Mouse (Mus musculus) limb, embryonic 12.5 days (tissue): ENCODE measurements at regions not wholly inside any gene's neighbourhood (a gene's known extent, or its start where the extent isn't known, plus 50 kb on each side); places are given as distances from the start of the nearest gene placed in this dataset.

Source experiments
- ATAC-seq: fragments of 200-750 bp; cut with Nextera tagmentation; 2 replicates; pipeline ENCODE4 v1.8.0; 2017; ENCODE audit warnings: low read depth, moderate TSS enrichment; ENCODE audit not compliant: insufficient number of reproducible peaks, insufficient read depth, low FRiP score, low TSS enrichment
- H3K27ac ChIP-seq: fragments of 300-500 bp; sonication (generic); 2 replicates; pipeline ENCODE4 v1.5.1; 2016; ENCODE audit warnings: mild to moderate bottlenecking, moderate library complexity
- H3K27me3 ChIP-seq: fragments of 300-500 bp; sonication (generic); 2 replicates; pipeline ENCODE4 v1.6.1; 2016; ENCODE audit warnings: mild to moderate bottlenecking, moderate library complexity
- H3K36me3 ChIP-seq: fragments of 300-500 bp; sonication (generic); 2 replicates; pipeline ENCODE4 v1.6.1; 2016; ENCODE audit warnings: mild to moderate bottlenecking, moderate library complexity
- H3K4me1 ChIP-seq: fragments of 300-500 bp; sonication (generic); replicated peaks from 2 replicates; pipeline ENCODE4 v1.6.1; 2016
- H3K4me2 ChIP-seq: fragments of 300-500 bp; sonication (generic); 2 replicates; pipeline ENCODE4 v1.6.1; 2016; ENCODE audit warnings: mild to moderate bottlenecking, moderate library complexity
- H3K4me3 ChIP-seq: fragments of 300-500 bp; sonication (generic); replicated peaks from 2 replicates; pipeline ENCODE4 v1.5.1; 2016; ENCODE audit warnings: mild to moderate bottlenecking
- H3K9ac ChIP-seq: fragments of 300-500 bp; sonication (generic); replicated peaks from 2 replicates; pipeline ENCODE4 v1.6.1; 2016; ENCODE audit warnings: mild to moderate bottlenecking, moderate library complexity
- H3K9me3 ChIP-seq: fragments of 300-500 bp; sonication (generic); 2 replicates; pipeline ENCODE4 v1.6.1; 2016; ENCODE audit warnings: mild to moderate bottlenecking, moderate library complexity
- WGBS: fragments of 180-500 bp; shearing (Covaris S2); methylation state at CpG from one replicate; pipeline ENCODE4 v1.1.7; 2016; 5-methylcytosine and 5-hydroxymethylcytosine counted together

- H3K4me1 ChIP-seq, result no peaks in the 10 kb centered on the region
- ATAC-seq, result no peak
- H3K4me3 ChIP-seq, result no peak overlapping the region
- H3K27ac ChIP-seq, result no peak overlapping the region
- no peak overlapping the region for H3K4me2 ChIP-seq
- H3K36me3 ChIP-seq, result no peaks in the 10 kb centered on the region
- H3K9me3 ChIP-seq, result no peaks in the 10 kb centered on the region
- H3K27me3 ChIP-seq, result no peaks in the 10 kb centered on the region
- 75% methylated on average over 2 of the region's 2 CpGs for WGBS
- H3K9ac ChIP-seq, result no peak overlapping the region
Measured at GRCm38 (mm10) chr5:28553543-28553942, 86.5 kb upstream of the Shh start.

GRCm38 (mm10) chr5:28530202-28530855 lies 63.3 kb upstream of the Shh start:
- H3K9me3 ChIP-seq, result no peaks in the 10 kb centered on the region
- H3K9ac ChIP-seq, result no peak overlapping the region
- H3K27me3 ChIP-seq, result no peaks in the 10 kb centered on the region
- no peak overlapping the region for H3K4me2 ChIP-seq
- ATAC-seq, result no peak
- no peak overlapping the region for H3K27ac ChIP-seq
- H3K36me3 ChIP-seq, result no peaks in the 10 kb centered on the region
- no peaks in the 10 kb centered on the region; the same call in 1 of the 2 replicates for H3K4me1 ChIP-seq
- WGBS, result 70% methylated on average over 6 of the region's 6 CpGs
- no peak overlapping the region for H3K4me3 ChIP-seq

GRCm38 (mm10) chr5:28526435-28526834 lies 59.4 kb upstream of the Shh start:
- no peak overlapping the region for H3K4me3 ChIP-seq
- no peaks in the 10 kb centered on the region for H3K4me1 ChIP-seq
- 83% methylated on average over 3 of the region's 3 CpGs for WGBS
- ATAC-seq, result no peak
- no peak overlapping the region for H3K9ac ChIP-seq
- no peaks in the 10 kb centered on the region for H3K36me3 ChIP-seq
- H3K9me3 ChIP-seq, result no peaks in the 10 kb centered on the region
- H3K27ac ChIP-seq, result no peak overlapping the region
- no peak overlapping the region for H3K4me2 ChIP-seq
- H3K27me3 ChIP-seq, result no peaks in the 10 kb centered on the region

GRCm38 (mm10) chr5:28520800-28521707 lies 54.0 kb upstream of the Shh start:
- H3K9ac ChIP-seq, result no peak overlapping the region
- H3K4me3 ChIP-seq, result no peak overlapping the region
- H3K4me2 ChIP-seq, result no peak overlapping the region
- H3K9me3 ChIP-seq, result no peaks in the 10 kb centered on the region
- H3K36me3 ChIP-seq, result no peaks in the 10 kb centered on the region
- H3K27me3 ChIP-seq, result no peaks in the 10 kb centered on the region
- no peaks in the 10 kb centered on the region for H3K4me1 ChIP-seq
- 59% methylated on average over 9 of the region's 9 CpGs for WGBS
- no peak overlapping the region for H3K27ac ChIP-seq
- ATAC-seq, result no peak

- Histone ChIP-seq H3K4me1 (no peaks in the 10 kb centered on the region), H3K4me3 (no peak overlapping the region), H3K9me3 (no peaks in the 10 kb centered on the region), H3K4me2 (no peak overlapping the region), H3K27ac (no peak overlapping the region), H3K9ac (no peak overlapping the region), H3K27me3 (no peaks in the 10 kb centered on the region), H3K36me3 (no peaks in the 10 kb centered on the region)
- no peak for ATAC-seq
- 89% methylated on average over 3 of the region's 3 CpGs for WGBS
Measured at GRCm38 (mm10) chr5:28519059-28519543, 52.0 kb upstream of the Shh start.
